Mouse (Mus musculus): ENCODE measurements around the gene Snx27.

DNA sequence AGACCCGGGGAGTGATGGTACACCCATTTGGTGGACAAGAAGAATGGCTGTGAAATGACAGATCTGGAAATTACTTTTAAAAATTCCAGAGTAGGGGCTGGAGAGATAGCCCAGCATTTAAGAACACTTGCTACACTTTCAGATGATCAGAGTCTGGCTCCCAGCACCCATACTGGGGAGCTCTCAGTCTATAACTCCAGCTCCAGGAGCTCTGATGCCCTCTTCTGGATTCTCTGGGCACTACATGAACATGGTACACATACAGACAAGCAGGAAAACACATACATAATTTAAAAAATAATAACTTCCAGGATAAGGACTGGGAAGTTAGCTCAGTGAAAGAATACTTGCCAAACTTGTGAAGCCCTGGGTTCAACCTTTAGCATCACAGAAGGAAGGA is 75.9 kb downstream of the Snx27 start:
- TF ChIP-seq GATA1 (IDR thresholded peaks at IDR 0.05; ENCODE audit: low read length) = no peak
- TF ChIP-seq TAL1 (IDR thresholded peaks at IDR 0.05; ENCODE audit: low read length) = no peak
